Mouse (Mus musculus): ENCODE data around the gene Ube2z.
A peak's percentile ranks its signal among the peaks of the same experiment; 100 is the strongest.

The Ube2z gene

GRCm38 (mm10) chr11:96006852-96007515 is 58.2 kb downstream of the Ube2z start:
- DNase-seq (ENCODE audit: low spot score in 2 of 2), result no peak

DNA sequence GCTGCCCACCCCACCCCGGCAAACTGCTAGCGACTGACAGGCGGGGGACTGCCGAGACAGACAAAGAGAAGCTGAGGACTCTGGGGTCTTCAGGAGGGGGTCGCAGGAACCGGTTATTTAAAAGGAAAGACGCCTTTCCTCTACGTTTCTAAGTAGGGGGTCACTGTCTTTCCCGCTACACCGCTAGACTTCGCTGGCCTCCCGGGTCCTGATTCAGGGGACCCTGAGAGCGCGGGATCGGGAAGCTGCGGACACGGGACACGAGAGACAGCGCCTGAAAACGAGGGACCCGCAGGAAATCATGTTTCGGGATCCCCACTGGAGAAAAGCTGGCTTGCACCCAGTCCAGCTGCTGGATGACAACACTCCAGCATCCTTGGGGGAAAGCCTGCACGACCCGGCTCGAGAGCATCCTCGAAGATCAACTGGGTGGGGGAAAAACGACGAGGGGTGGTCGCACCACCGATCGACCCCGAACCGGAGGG is 58.8 kb downstream of the Ube2z start:
- DNase-seq (ENCODE audit: low spot score in 2 of 2), result no peak

DNA sequence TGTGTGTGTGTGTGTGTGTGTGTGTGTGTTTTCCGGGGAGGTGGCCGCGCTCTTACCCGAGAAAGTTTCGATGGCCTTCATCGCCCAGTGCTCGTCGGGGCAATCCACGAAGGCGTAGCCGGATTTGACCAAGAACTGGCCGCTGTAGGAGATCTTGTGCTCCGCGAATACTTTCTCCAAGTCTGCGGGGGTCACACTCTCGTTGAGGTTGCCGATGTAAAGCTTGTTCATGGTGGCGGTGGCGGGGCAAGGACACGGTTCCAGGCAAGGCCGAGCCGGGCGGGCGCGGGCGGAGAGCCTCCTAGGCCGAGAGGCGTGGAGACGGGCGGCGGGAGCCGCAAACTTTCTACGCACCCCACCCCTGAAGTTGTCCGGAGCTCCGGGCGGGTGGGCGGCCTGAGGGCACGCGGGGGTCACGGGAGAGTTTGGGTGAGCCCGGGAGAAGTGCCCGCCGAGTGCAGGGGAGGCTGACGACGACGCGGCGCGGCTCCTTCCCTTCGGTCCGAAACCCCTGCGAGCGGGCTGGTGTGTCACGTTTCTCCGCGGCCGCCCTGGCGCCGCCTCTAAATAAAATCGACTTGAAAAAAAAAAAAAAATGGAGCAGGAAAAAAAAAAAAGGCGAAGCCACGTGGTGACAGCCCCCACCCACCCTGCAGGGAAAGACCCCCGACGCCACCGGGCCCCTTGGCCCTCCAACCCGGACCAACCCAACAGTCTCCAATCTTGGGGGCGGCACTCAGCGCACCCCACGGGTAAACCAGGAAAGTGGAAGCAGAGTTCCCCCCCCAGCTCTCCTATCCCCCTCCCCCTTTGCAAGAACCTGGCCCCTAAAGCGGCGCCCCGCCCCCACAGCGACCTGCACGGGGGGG is 59.6 kb downstream of the Ube2z start, which contains the start of gene Igf2bp1:
Gene Igf2bp1 (minus strand): TSS at position 538 of the 869 bp plus-strand sequence.
- DNase-seq (ENCODE audit: low spot score in 2 of 2), result peak; percentile 23 to 51

- no peak for DNase-seq (ENCODE audit: low spot score in 2 of 2)
Observed at GRCm38 (mm10) chr11:96004793-96005402, 60.3 kb downstream of the Ube2z start.

- DNase-seq (ENCODE audit: low spot score in 2 of 2), result no peak
Observed at GRCm38 (mm10) chr11:96003969-96004792, 61.0 kb downstream of the Ube2z start.

DNA sequence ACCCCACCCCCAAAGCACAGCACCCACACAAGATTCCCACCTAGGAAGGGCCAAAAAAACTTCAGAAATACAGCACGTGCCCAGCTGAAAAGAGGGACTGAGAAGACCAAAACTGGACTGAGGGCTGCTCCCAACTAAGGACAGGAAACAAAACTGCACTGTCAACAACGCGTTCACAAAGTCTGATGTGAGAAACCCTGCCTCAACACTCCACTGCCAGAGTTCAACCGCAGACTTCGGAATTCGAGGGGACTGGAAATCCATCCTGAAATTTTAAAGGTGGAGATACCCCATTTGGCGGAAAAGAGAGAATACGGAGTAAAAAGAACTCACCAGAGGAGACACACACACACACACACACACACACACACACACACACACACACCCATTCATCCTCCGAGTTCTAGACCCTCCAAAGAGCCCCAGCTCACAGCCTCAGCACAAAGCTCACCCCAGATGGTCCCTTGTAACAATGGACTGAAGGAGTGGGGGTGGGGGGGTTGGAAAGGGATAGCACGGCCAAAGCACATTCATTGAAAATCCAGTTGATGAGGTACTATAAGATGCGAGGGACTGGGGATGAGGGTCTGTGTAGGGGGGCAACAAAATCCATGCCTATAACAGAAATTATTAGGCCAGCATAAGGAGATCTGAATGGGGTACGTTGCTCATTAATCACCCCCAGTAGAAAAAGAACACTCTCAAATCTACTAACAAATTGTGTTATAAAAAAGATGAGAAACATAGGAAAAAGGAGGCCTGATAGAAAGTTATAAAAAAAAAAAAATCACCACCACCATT is 61.9 kb downstream of the Ube2z start:
- no peak for DNase-seq (ENCODE audit: low spot score in 2 of 2)
